Mouse (Mus musculus) CH12.LX (cell line): ENCODE measurements around the gene Lhcgr. TPM values are rescaled to one million over a fixed set of nuclear protein-coding genes. Genes with fewer than 3 reads are reported as not detected.

Source experiments
- DNase-seq: peaks from one replicate; pipeline ENCODE4 v3.0.0-alpha.2; 2013; ENCODE audit errors: extremely low read depth
- H3K27ac ChIP-seq: 2 replicates; pipeline ENCODE4 v1.5.1; 2012; ENCODE audit warnings: low read depth, mild to moderate bottlenecking, control low read depth, moderate library complexity; ENCODE audit not compliant: insufficient read depth
- H3K27me3 ChIP-seq: replicated peaks from 2 replicates; pipeline ENCODE3; 2012; ENCODE audit warnings: inconsistent platforms
- H3K36me3 ChIP-seq, 2 experiments: replicated peaks in 1 of 2; 2 replicates each; pipeline versions ENCODE3 to v1.6.1; 2012; ENCODE audit warnings: inconsistent platforms in 1 of 2, low read length in 1 of 2, mild to moderate bottlenecking in 1 of 2, mixed read lengths in 1 of 2, moderate library complexity in 1 of 2; ENCODE audit not compliant: control insufficient read depth in 1 of 2, insufficient read depth in 1 of 2
- H3K4me1 ChIP-seq, 2 experiments: 2 replicates each; pipeline ENCODE4 v1.6.1; 2012; ENCODE audit warnings: inconsistent platforms in 1 of 2, moderate library complexity in 1 of 2; ENCODE audit not compliant: insufficient read depth in 2 of 2, control insufficient read depth in 1 of 2
- H3K4me2 ChIP-seq: 2 replicates; pipeline ENCODE4 v1.6.1; 2012; ENCODE audit warnings: low read depth, mild to moderate bottlenecking, control low read depth; ENCODE audit not compliant: poor library complexity, insufficient read depth, severe bottlenecking
- H3K4me3 ChIP-seq, 3 experiments: fragments of 150-350 bp in 1 of 3; sonication (generic) in 1 of 3; replicated peaks in 1 of 3; 2 replicates each; pipeline versions ENCODE3 to v1.5.1; 2011 to 2012; ENCODE audit warnings: low read depth in 2 of 3, low read length in 2 of 3, mild to moderate bottlenecking in 2 of 3, moderate library complexity in 2 of 3, control low read depth in 1 of 3, improper control_type of control experiment in 1 of 3, inconsistent platforms in 1 of 3, mixed read lengths in 1 of 3; ENCODE audit not compliant: poor library complexity in 1 of 3
- H3K79me2 ChIP-seq: replicated peaks from 2 replicates; pipeline ENCODE4 v1.6.1; 2012; ENCODE audit warnings: mild to moderate bottlenecking, moderate library complexity; ENCODE audit not compliant: control insufficient read depth, poor library complexity, insufficient read depth, severe bottlenecking; ENCODE audit errors: extremely low read depth
- H3K9ac ChIP-seq: 2 replicates; pipeline ENCODE4 v1.6.1; 2012; ENCODE audit warnings: low read depth, mild to moderate bottlenecking, control low read depth, moderate library complexity; ENCODE audit not compliant: insufficient read depth
- H3K9me3 ChIP-seq: replicated peaks from 2 replicates; pipeline ENCODE3; 2012; ENCODE audit warnings: low read length, inconsistent platforms, mixed read lengths
- BHLHE40 ChIP-seq: IDR thresholded peaks from 2 replicates; pipeline ENCODE4 v1.6.1; 2011; ENCODE audit warnings: mild to moderate bottlenecking, low read depth, low read length, improper control_type of control experiment
- CHD2 ChIP-seq: IDR thresholded peaks from 2 replicates; pipeline ENCODE4 v1.6.1; 2011; ENCODE audit warnings: low read length, improper control_type of control experiment
- ELF1 ChIP-seq: IDR thresholded peaks from 2 replicates; pipeline ENCODE4 v1.6.1; 2014; ENCODE audit warnings: low read depth, mild to moderate bottlenecking, inconsistent platforms, low read length, improper control_type of control experiment
- EP300 ChIP-seq: IDR thresholded peaks from 2 replicates; pipeline ENCODE4 v1.6.1; 2011; ENCODE audit warnings: low read length, improper control_type of control experiment
- GABPA ChIP-seq: IDR thresholded peaks from 2 replicates; pipeline ENCODE4 v1.6.1; 2012; ENCODE audit warnings: low read depth, low read length, improper control_type of control experiment, inconsistent platforms; ENCODE audit not compliant: insufficient replicate concordance
- IRF4 ChIP-seq: IDR thresholded peaks from 2 replicates; pipeline ENCODE4 v1.6.1; 2014; ENCODE audit warnings: low read depth, mild to moderate bottlenecking, inconsistent platforms, low read length, improper control_type of control experiment
- JUND ChIP-seq: conservative IDR thresholded peaks from 2 replicates; pipeline ENCODE4 v1.6.1; 2011; ENCODE audit warnings: low read depth, low read length, improper control_type of control experiment
- MAFK ChIP-seq: IDR thresholded peaks from 2 replicates; pipeline ENCODE4 v1.6.1; 2011; ENCODE audit warnings: low read length, improper control_type of control experiment; ENCODE audit not compliant: insufficient replicate concordance
- MAZ ChIP-seq: IDR thresholded peaks from 2 replicates; pipeline ENCODE4 v1.6.1; 2012; ENCODE audit warnings: low read depth, mild to moderate bottlenecking, inconsistent platforms, low read length, improper control_type of control experiment, moderate library complexity
- NRF1 ChIP-seq: IDR thresholded peaks from 2 replicates; pipeline ENCODE4 v1.6.1; 2014; ENCODE audit warnings: low read depth, mild to moderate bottlenecking, inconsistent platforms, low read length, improper control_type of control experiment, moderate library complexity
- PAX5 ChIP-seq: IDR thresholded peaks from 2 replicates; pipeline ENCODE4 v1.6.1; 2012; ENCODE audit warnings: low read length, inconsistent platforms, mixed read lengths
- POLR2A ChIP-seq: IDR thresholded peaks from 2 replicates; pipeline ENCODE4 v1.6.1; 2011; ENCODE audit warnings: low read depth, mild to moderate bottlenecking, improper control_type of control experiment, low read length
- POLR2AphosphoS2 ChIP-seq: IDR thresholded peaks from 2 replicates; pipeline ENCODE4 v1.6.1; 2011; ENCODE audit warnings: low read depth, low read length, improper control_type of control experiment
- RAD21 ChIP-seq: IDR thresholded peaks from 2 replicates; pipeline ENCODE4 v1.6.1; 2011; ENCODE audit warnings: low read depth, mild to moderate bottlenecking, low read length, improper control_type of control experiment, moderate library complexity
- RCOR1 ChIP-seq: conservative IDR thresholded peaks from 2 replicates; pipeline ENCODE4 v1.6.1; 2012; ENCODE audit warnings: low read depth, mild to moderate bottlenecking, inconsistent platforms, low read length, improper control_type of control experiment
- SMC3 ChIP-seq: IDR thresholded peaks from 2 replicates; pipeline ENCODE4 v1.6.1; 2011; ENCODE audit warnings: low read depth, low read length, improper control_type of control experiment
- TBP ChIP-seq: conservative IDR thresholded peaks from 2 replicates; pipeline ENCODE4 v1.6.1; 2011; ENCODE audit warnings: low read depth, low read length, improper control_type of control experiment
- USF1 ChIP-seq: IDR thresholded peaks from 2 replicates; pipeline ENCODE4 v1.6.1; 2014; ENCODE audit warnings: low read depth, mild to moderate bottlenecking, inconsistent platforms, low read length, improper control_type of control experiment
- USF2 ChIP-seq: conservative IDR thresholded peaks from 2 replicates; pipeline ENCODE4 v1.6.1; 2011; ENCODE audit warnings: low read depth, low read length, improper control_type of control experiment
- ZC3H11A ChIP-seq: IDR thresholded peaks from 2 replicates; pipeline ENCODE4 v1.6.1; 2012; ENCODE audit warnings: low read depth, mild to moderate bottlenecking, inconsistent platforms, low read length, improper control_type of control experiment
- ZKSCAN1 ChIP-seq: IDR thresholded peaks from 2 replicates; pipeline ENCODE4 v1.6.1; 2012; ENCODE audit warnings: low read depth, inconsistent platforms, low read length, improper control_type of control experiment, borderline replicate concordance
- ZMIZ1 ChIP-seq: IDR thresholded peaks from 2 replicates; pipeline ENCODE4 v1.6.1; 2012; ENCODE audit warnings: low read depth, mild to moderate bottlenecking, inconsistent platforms, low read length, improper control_type of control experiment
- dilution Hi-C: fragments of 300-500 bp; cut with MboI; formaldehyde crosslinking; loops from 2 replicates; pipeline ENCODE4 v1.14.3; 2020; ENCODE audit warnings: low sequenced_read_pairs; ENCODE audit not compliant: extremely low pct_unique_long_range_greater_than_20kb, extremely low pct_ligation_motif_present
- in situ Hi-C: fragments of 300-500 bp; cut with MboI; formaldehyde crosslinking; loops from 3 replicates; pipeline ENCODE4 v1.14.3; 2019; ENCODE audit warnings: low sequenced_read_pairs, low pct_ligation_motif_present, low pct_unique_long_range_greater_than_20kb, mixed read lengths
- polyA plus RNA-seq: library from polyadenylated mRNA; unstranded; fragments of >175 nt; gene quantifications from 2 replicates; pipeline ENCODE4 v1.2.1, GENCODE M21; 2012; ENCODE audit warnings: low read depth; ENCODE audit not compliant: insufficient read length
- total RNA-seq, 2 experiments: library from RNA; depleted of rRNA; stranded (reverse); fragments of 300-350 nt in 1 of 2; fragments of >200 nt in 1 of 2; gene quantifications; 2 replicates each; pipeline ENCODE4 v1.2.3; 2012 to 2014

The Lhcgr gene
- total and polyA plus RNA-seq, 3 experiments, result not detected

GRCm38 (mm10) chr17:88770081-88770480 is 21.7 kb downstream of the Lhcgr start:
- Histone ChIP-seq H3K4me2 (no peak overlapping the region), H3K4me1 (no peaks in the 10 kb centered on the region), H3K9me3 (peaks cover 3% of the 10 kb centered on the region), H3K36me3 (no peaks in the 10 kb centered on the region), H3K79me2 (no peaks in the 10 kb centered on the region), H3K9ac (no peak overlapping the region), H3K27me3 (no peaks in the 10 kb centered on the region), H3K4me3 (no peak overlapping the region), H3K27ac (no peak overlapping the region)
- dilution Hi-C loops, result no loop called here
- no peak for DNase-seq
- TF ChIP-seq POLR2AphosphoS2 (no peak), TBP (no peak), ZKSCAN1 (no peak), GABPA (no peak)
- in situ Hi-C loops, result no loop called here

- Histone ChIP-seq H3K4me1 (peaks cover 3 to 4% of the 10 kb centered on the region in 2 experiments; a peak in 3 of 4 replicates), H3K27ac (no peak overlapping the region), H3K9ac (no peak overlapping the region), H3K27me3 (no peaks in the 10 kb centered on the region), H3K79me2 (no peaks in the 10 kb centered on the region), H3K4me3 (no peak overlapping the region), H3K36me3 (no peaks in the 10 kb centered on the region), H3K9me3 (peaks cover 3% of the 10 kb centered on the region), H3K4me2 (no peak overlapping the region)
- in situ Hi-C loops (no loop called here), dilution Hi-C loops (no loop called here)
- DNase-seq, result no peak
- TF ChIP-seq RCOR1, result no peak
- TF ChIP-seq MAFK, result no peak
- TF ChIP-seq USF2, result no peak
- TF ChIP-seq PAX5, result no peak
- TF ChIP-seq MAZ, result no peak
- no peak for TF ChIP-seq IRF4
- TF ChIP-seq RAD21, result no peak
- no peak for TF ChIP-seq POLR2AphosphoS2
- no peak for TF ChIP-seq SMC3
- no peak for TF ChIP-seq ZC3H11A
- no peak for TF ChIP-seq EP300
- no peak for TF ChIP-seq JUND
- TF ChIP-seq NRF1, result no peak
- TF ChIP-seq ELF1, result no peak
- no peak for TF ChIP-seq ZMIZ1
- TF ChIP-seq BHLHE40, result no peak
- no peak for TF ChIP-seq POLR2A
- no peak for TF ChIP-seq CHD2
- no peak for TF ChIP-seq GABPA
- TF ChIP-seq USF1, result no peak
These were observed 22.4 kb downstream of the Lhcgr start for GRCm38 (mm10) chr17:88769283-88769859.
